Comparison of ENCODE assay signal across 22 mouse cellular contexts in the genomic region with DNA sequence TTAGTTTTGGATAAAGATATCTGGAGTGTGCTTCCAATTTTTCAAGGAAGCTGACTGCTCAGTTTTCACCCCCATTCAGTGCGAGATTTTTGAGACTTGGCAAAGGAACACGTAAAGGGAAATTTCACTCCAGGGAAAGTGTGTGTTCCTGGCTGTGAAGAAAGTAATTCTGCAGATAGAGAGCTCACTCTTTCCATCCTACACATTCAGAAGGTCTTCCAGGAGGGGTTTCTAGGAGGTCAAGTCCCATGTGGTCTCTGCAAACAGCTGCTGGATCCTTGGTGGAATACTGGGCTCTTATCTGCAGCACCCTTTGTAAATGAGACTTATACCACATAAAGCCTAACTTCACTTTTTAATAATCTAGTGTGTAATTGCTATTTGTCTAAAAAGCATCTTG.
"Had no signal": no experiment of that assay in that cellular context is flagged by ENCODE, and none has a peak within 500 bp of the region (broad histone marks: within the 10 kb centered on the region; RNA-seq: fewer than 3 reads in every experiment).

No protein-coding gene starts in this region.

- H3K9ac ChIP-seq: kidney, embryonic 15.5 days; limb, embryonic 12.5 days; liver, embryonic 12.5 days; liver, embryonic 15.5 days; lung, embryonic 15.5 days; midbrain, embryonic 13.5 days; stomach, embryonic 15.5 days had no signal

- DNase-seq: kidney, adult 8-10 months; kidney, postnatal 10 days; kidney, postnatal 36 days; layer of hippocampus, postnatal 36 days; liver; lung, adult 18-20 months; lung, postnatal 10 days; lung, postnatal 36 days; right cerebral cortex, postnatal 14 days; spleen, adult 18-20 months; thymus, adult 18-20 months; thymus, postnatal 36 days had no signal

- H3K9me3 ChIP-seq: kidney, embryonic 15.5 days; limb, embryonic 12.5 days; liver, embryonic 12.5 days; liver, embryonic 15.5 days; lung, embryonic 15.5 days; megakaryocyte, embryonic 14.5 days; midbrain, embryonic 10.5 days; midbrain, embryonic 13.5 days; stomach, embryonic 15.5 days had no signal

- H3K27me3 ChIP-seq: kidney, embryonic 15.5 days; limb, embryonic 12.5 days; liver, embryonic 12.5 days; liver, embryonic 15.5 days; lung, embryonic 15.5 days; megakaryocyte, embryonic 14.5 days; midbrain, embryonic 13.5 days; stomach, embryonic 15.5 days had no signal

- H3K36me3 ChIP-seq: kidney, embryonic 15.5 days; limb, embryonic 12.5 days; liver, embryonic 12.5 days; liver, embryonic 15.5 days; lung, embryonic 15.5 days; midbrain, embryonic 10.5 days; midbrain, embryonic 13.5 days; stomach, embryonic 15.5 days had no signal

- ATAC-seq: liver, embryonic 12.5 days; midbrain, embryonic 13.5 days had no signal

- H3K4me1 ChIP-seq: kidney, embryonic 15.5 days; limb, embryonic 12.5 days; liver, embryonic 12.5 days; liver, embryonic 15.5 days; lung, embryonic 15.5 days; megakaryocyte, embryonic 14.5 days; midbrain, embryonic 10.5 days; midbrain, embryonic 13.5 days; stomach, embryonic 15.5 days had no signal

- H3K4me3 ChIP-seq: kidney, embryonic 15.5 days; left cerebral cortex, adult 2 months; limb, embryonic 12.5 days; liver, embryonic 12.5 days; liver, embryonic 15.5 days; lung, embryonic 15.5 days; megakaryocyte, embryonic 14.5 days; midbrain, embryonic 10.5 days; midbrain, embryonic 13.5 days; stomach, embryonic 15.5 days had no signal

- H3K4me2 ChIP-seq: kidney, embryonic 15.5 days; limb, embryonic 12.5 days; liver, embryonic 12.5 days; liver, embryonic 15.5 days; lung, embryonic 15.5 days; midbrain, embryonic 13.5 days; stomach, embryonic 15.5 days had no signal

- H3K27ac ChIP-seq: kidney, embryonic 15.5 days; left cerebral cortex, adult 2 months; limb, embryonic 12.5 days; liver, embryonic 12.5 days; liver, embryonic 15.5 days; lung, embryonic 15.5 days; midbrain, embryonic 10.5 days; midbrain, embryonic 13.5 days; stomach, embryonic 15.5 days had no signal
